Mouse (Mus musculus): ENCODE data around the gene Nemp1. TPM values are rescaled to one million over a fixed set of nuclear protein-coding genes. Genes with fewer than 3 reads are reported as not detected.

Nemp1 gene
- polyA plus RNA-seq, 1 experiment = 5.6 TPM

DNA sequence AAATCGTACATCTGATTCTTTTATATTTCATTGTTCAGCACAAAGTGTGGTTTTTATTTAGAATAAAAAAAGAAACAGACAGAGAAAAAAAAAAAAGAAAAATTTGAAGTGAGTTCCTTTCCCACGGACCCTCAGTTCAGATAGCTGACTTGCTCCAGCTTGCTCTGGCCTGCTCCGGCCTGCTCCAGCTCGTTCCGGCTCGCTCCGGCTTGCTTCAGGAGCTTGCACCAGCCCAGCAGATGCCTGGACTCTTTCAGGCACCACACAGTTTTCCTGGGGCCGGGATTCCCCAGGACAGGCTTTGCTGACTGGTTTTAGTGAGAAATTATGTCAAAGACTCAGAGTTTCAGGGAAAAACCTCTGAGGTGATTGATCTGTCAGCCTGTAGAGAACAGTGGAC, 80.6 kb downstream of the Nemp1 start:
- peaks cover 13% of the 10 kb centered on the region for H3K36me3 ChIP-seq (ENCODE audit: control insufficient read depth, insufficient read depth)
- no peak for TF ChIP-seq CEBPB (IDR thresholded peaks at IDR 0.05; ENCODE audit: insufficient read depth, poor library complexity, severe bottlenecking)
- no peak for TF ChIP-seq SRF (IDR thresholded peaks at IDR 0.05; ENCODE audit: control insufficient read depth, insufficient read length, low read depth)
- TF ChIP-seq USF1 (IDR thresholded peaks at IDR 0.05; ENCODE audit: low read depth) = no peak
- no peak for TF ChIP-seq POLR2A (IDR thresholded peaks at IDR 0.05; ENCODE audit: insufficient read length, low read depth)
- no peak for TF ChIP-seq REST (IDR thresholded peaks at IDR 0.05; ENCODE audit: insufficient read depth, insufficient read length)
- TF ChIP-seq MAX (IDR thresholded peaks at IDR 0.05; ENCODE audit: low read depth) = no peak
- TF ChIP-seq E2F4 (IDR thresholded peaks at IDR 0.05; ENCODE audit: insufficient read depth) = no peak
- TF ChIP-seq POLR2AphosphoS2 (IDR thresholded peaks at IDR 0.05; ENCODE audit: insufficient read length, low read depth) = no peak
- H3K4me2 ChIP-seq (ENCODE audit: low read depth) = no peak overlapping the region
- H3K27me3 ChIP-seq (ENCODE audit: control insufficient read depth, insufficient read depth, insufficient read length) = no peaks in the 10 kb centered on the region
- H3K79me2 ChIP-seq (ENCODE audit: control insufficient read depth, insufficient read depth) = peaks cover 12% of the 10 kb centered on the region
- no peak overlapping the region for H3K4me3 ChIP-seq
- H3ac ChIP-seq (ENCODE audit: control insufficient read depth, insufficient read length) = no peak overlapping the region

DNA sequence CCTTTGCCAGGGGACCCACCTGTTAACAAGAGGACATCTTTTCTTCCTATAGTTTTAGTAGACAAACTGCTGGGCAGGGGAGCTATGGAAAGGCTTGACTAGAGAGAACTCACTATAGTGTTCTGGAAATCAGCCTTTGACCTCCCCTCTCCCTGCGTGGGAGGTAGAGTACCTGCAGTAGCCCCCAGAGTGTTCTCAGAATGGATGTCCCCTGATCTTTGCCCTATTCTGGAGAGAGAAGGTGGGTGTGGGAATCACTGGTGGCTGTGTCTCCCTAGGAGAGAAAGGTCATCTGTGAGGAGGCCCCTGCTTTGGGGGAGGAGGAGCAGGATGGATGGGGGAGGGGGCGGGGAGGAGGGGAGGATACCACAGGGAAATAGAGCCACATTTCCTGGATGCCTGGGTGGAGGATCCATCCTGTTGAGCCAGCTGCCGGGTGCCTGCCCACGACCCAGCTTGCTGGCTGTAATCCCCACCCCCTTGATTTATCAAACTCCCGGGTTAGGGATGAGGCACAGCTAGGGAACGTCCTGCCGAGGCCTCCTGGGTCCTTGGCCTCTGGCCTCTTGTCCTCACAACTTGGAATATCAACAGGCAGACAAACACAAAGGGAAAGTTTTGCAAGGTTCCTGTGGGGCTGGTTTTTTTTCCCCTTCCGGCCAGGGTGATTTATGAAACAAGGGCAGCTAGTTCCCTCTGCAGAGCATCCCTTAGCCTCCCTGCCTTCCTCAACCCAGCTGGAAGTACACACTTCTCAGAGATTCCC, 82.3 kb downstream of the Nemp1 start:
- Histone ChIP-seq H3ac (ENCODE audit: control insufficient read depth, insufficient read length) (no peak overlapping the region), H3K4me3 (no peak overlapping the region), H3K4me2 (ENCODE audit: low read depth) (no peak overlapping the region), H3K36me3 (ENCODE audit: control insufficient read depth, insufficient read depth) (peaks cover 13% of the 10 kb centered on the region), H3K27me3 (ENCODE audit: control insufficient read depth, insufficient read depth, insufficient read length) (no peaks in the 10 kb centered on the region), H3K79me2 (ENCODE audit: control insufficient read depth, insufficient read depth) (peaks cover 4% of the 10 kb centered on the region)
- no peak for TF ChIP-seq TCF3 (IDR thresholded peaks at IDR 0.05; ENCODE audit: insufficient read length, low read depth)
- peak in 1 of 3 experiments; percentile 13 for TF ChIP-seq MYOG (IDR thresholded peaks at IDR 0.05; ENCODE audit: control insufficient read depth in 1 of 3, insufficient read depth in 1 of 3, insufficient read length in 2 of 3, low read depth in 2 of 3)

DNA sequence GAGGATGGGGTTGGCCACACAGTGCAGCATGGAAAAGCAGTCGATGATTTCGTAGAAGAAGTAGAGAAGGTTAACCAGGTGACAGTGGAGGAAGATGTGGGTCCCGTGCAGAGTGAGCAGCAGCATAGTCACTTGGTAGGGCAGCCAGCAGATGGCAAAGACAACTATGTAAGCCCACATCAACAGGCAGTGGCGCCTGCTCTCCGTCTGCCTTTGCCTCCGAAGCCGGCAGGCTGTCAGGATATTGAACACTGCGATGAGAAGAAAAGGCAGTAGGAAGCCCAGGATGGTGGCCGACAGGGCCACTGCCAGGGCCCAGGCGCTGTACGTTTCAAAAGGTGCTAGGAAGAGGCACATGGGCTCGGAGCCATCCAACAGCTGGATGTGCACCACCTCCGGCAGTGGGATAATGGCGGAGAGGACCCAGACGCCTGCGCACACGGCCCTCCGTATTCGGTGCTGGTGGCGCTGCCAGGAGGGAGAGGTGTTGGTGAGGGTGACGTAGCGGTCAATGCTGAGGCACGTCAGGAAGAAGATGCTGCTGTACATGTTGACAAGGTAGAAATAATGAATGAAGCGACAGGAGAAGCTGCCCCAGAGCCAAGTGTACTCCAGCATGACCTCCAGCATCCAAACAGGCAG, 83.6 kb downstream of the Nemp1 start:
- Histone ChIP-seq H3K36me3 (ENCODE audit: control insufficient read depth, insufficient read depth) (peaks cover 7% of the 10 kb centered on the region), H3K79me2 (ENCODE audit: control insufficient read depth, insufficient read depth) (no peaks in the 10 kb centered on the region), H3ac (ENCODE audit: control insufficient read depth, insufficient read length) (no peak overlapping the region), H3K27me3 (ENCODE audit: control insufficient read depth, insufficient read depth, insufficient read length) (no peaks in the 10 kb centered on the region), H3K4me2 (ENCODE audit: low read depth) (no peak overlapping the region), H3K4me3 (no peak overlapping the region)
- no peak for TF ChIP-seq SRF (IDR thresholded peaks at IDR 0.05; ENCODE audit: control insufficient read depth, insufficient read length, low read depth)

Other genes with a start within 250 kb of the Nemp1 start
- gene Stac3, start 165.2 kb upstream of the Nemp1 start, polyA plus RNA-seq (2012; fragmentation: generic; extraction: Trizol) = 125 TPM
- 2.9 TPM for gene Ndufa4l2, start 151.9 kb upstream of the Nemp1 start, polyA plus RNA-seq (2012; fragmentation: generic; extraction: Trizol)
- 535 TPM for gene Shmt2, start 144.5 kb upstream of the Nemp1 start, polyA plus RNA-seq (2012; fragmentation: generic; extraction: Trizol)
- 3.9 TPM for gene Nxph4, start 132.3 kb upstream of the Nemp1 start, polyA plus RNA-seq (2012; fragmentation: generic; extraction: Trizol)
- 244 TPM for gene Lrp1, start 45.8 kb upstream of the Nemp1 start, polyA plus RNA-seq (2012; fragmentation: generic; extraction: Trizol)
- 0.26 TPM for gene Stat6, start 23.9 kb upstream of the Nemp1 start, polyA plus RNA-seq (2012; fragmentation: generic; extraction: Trizol)
- gene Nab2, start 1.7 kb downstream of the Nemp1 start, polyA plus RNA-seq (2012; fragmentation: generic; extraction: Trizol) = 68.7 TPM
- 0.35 TPM for gene Myo1a, start 38.3 kb downstream of the Nemp1 start, polyA plus RNA-seq (2012; fragmentation: generic; extraction: Trizol)
- 0.18 TPM for gene Tac2, start 57.6 kb downstream of the Nemp1 start, polyA plus RNA-seq (2012; fragmentation: generic; extraction: Trizol)
- 3.2 TPM for gene Zbtb39, start 72.6 kb downstream of the Nemp1 start, polyA plus RNA-seq (2012; fragmentation: generic; extraction: Trizol)
- 0.11 TPM for gene Gpr182, start 84.8 kb downstream of the Nemp1 start, polyA plus RNA-seq (2012; fragmentation: generic; extraction: Trizol)
- gene Rdh1, start 92.8 kb downstream of the Nemp1 start, polyA plus RNA-seq (2012; fragmentation: generic; extraction: Trizol) = 0.01 TPM
- gene Rdh16f1, start 92.9 kb downstream of the Nemp1 start, polyA plus RNA-seq (2012; fragmentation: generic; extraction: Trizol) = 0.13 TPM
- 0.02 TPM for gene Rdh9, start 109.5 kb downstream of the Nemp1 start, polyA plus RNA-seq (2012; fragmentation: generic; extraction: Trizol)
- gene Rdh16, start 134.3 kb downstream of the Nemp1 start, polyA plus RNA-seq (2012; fragmentation: generic; extraction: Trizol) = not detected
- gene Rdh19, start 183.0 kb downstream of the Nemp1 start, polyA plus RNA-seq (2012; fragmentation: generic; extraction: Trizol) = not detected
- gene Rdh16f2, start 199.6 kb downstream of the Nemp1 start, polyA plus RNA-seq (2012; fragmentation: generic; extraction: Trizol) = 0.06 TPM
- gene Rdh7, start 221.9 kb downstream of the Nemp1 start, polyA plus RNA-seq (2012; fragmentation: generic; extraction: Trizol) = not detected
- gene Sdr9c7, start 231.6 kb downstream of the Nemp1 start, polyA plus RNA-seq (2012; fragmentation: generic; extraction: Trizol) = not detected